Mouse (Mus musculus) CD4-positive, CD25-positive, alpha-beta regulatory T cell, adult 4 months (primary cell): ENCODE measurements around the gene Shkbp1. TPM values are rescaled to one million over a fixed set of nuclear protein-coding genes. Genes with fewer than 3 reads are reported as not detected.

Experiments used
- ATAC-seq: one replicate; pipeline ENCODE4 v1.8.0; 2017
- polyA plus RNA-seq, 2 experiments: library from polyadenylated mRNA; unstranded; fragments of 100-300 nt; shearing (Covaris generic); gene quantifications; one replicate each; pipeline ENCODE4 v1.2.1; 2017

The Shkbp1 gene
- polyA plus RNA-seq, 2 experiments from 2014 or later, result 49.2 to 76.0 TPM

GRCm38 (mm10) chr7:27332353-27333199 lies 23.2 kb downstream of the Shkbp1 start:
- ATAC-seq, result peak; percentile 42

- ATAC-seq, result no peak
These were observed 24.0 kb downstream of the Shkbp1 start for GRCm38 (mm10) chr7:27331854-27332253.

- no peak for ATAC-seq
These were observed 24.3 kb downstream of the Shkbp1 start for GRCm38 (mm10) chr7:27331541-27331851.

- peak; percentile 62 for ATAC-seq
These were observed 24.9 kb downstream of the Shkbp1 start for GRCm38 (mm10) chr7:27330709-27331540.

- ATAC-seq, result no peak
These were observed 25.8 kb downstream of the Shkbp1 start for GRCm38 (mm10) chr7:27329981-27330380.

- peak; percentile 73 for ATAC-seq
These were observed 26.4 kb downstream of the Shkbp1 start for GRCm38 (mm10) chr7:27329326-27329947.

- ATAC-seq, result no peak
These were observed 27.2 kb downstream of the Shkbp1 start for GRCm38 (mm10) chr7:27328648-27329047.

- ATAC-seq, result no peak
These were observed 27.7 kb downstream of the Shkbp1 start for GRCm38 (mm10) chr7:27328161-27328560.

GRCm38 (mm10) chr7:27327500-27327899 lies 28.3 kb downstream of the Shkbp1 start:
- ATAC-seq, result no peak

- no peak for ATAC-seq
These were observed 29.5 kb downstream of the Shkbp1 start for GRCm38 (mm10) chr7:27326101-27326880.

- no peak for ATAC-seq
These were observed 30.1 kb downstream of the Shkbp1 start for GRCm38 (mm10) chr7:27325697-27326096.

GRCm38 (mm10) chr7:27324928-27325327 lies 30.9 kb downstream of the Shkbp1 start:
- no peak for ATAC-seq

GRCm38 (mm10) chr7:27324161-27324560 lies 31.7 kb downstream of the Shkbp1 start:
- ATAC-seq, result no peak

GRCm38 (mm10) chr7:27323001-27323400 lies 32.8 kb downstream of the Shkbp1 start:
- no peak for ATAC-seq

GRCm38 (mm10) chr7:27322291-27322690 lies 33.5 kb downstream of the Shkbp1 start:
- ATAC-seq, result no peak

- ATAC-seq, result no peak
These were observed 36.4 kb downstream of the Shkbp1 start for GRCm38 (mm10) chr7:27319411-27319810.

- ATAC-seq, result no peak
These were observed 39.9 kb downstream of the Shkbp1 start for GRCm38 (mm10) chr7:27315958-27316357.

- ATAC-seq, result no peak
These were observed 41.4 kb downstream of the Shkbp1 start for GRCm38 (mm10) chr7:27314393-27314792.

GRCm38 (mm10) chr7:27311651-27312284 lies 44.1 kb downstream of the Shkbp1 start:
- ATAC-seq, result no peak

- ATAC-seq, result no peak
These were observed 44.8 kb downstream of the Shkbp1 start for GRCm38 (mm10) chr7:27310996-27311535.

- ATAC-seq, result no peak
These were observed 45.5 kb downstream of the Shkbp1 start for GRCm38 (mm10) chr7:27310306-27310705.

- ATAC-seq, result no peak
These were observed 46.0 kb downstream of the Shkbp1 start for GRCm38 (mm10) chr7:27309832-27310231.
